Mouse (Mus musculus) retina, adult 2 months (tissue): ENCODE data around the gene Pcbp1.
"Not testable (repeated sequence)": the region's sequence is repeated elsewhere in the genome, so short reads cannot be mapped to it uniquely, and the experiment has no call there.

Experiments used
- DNase-seq: peaks from one replicate; pipeline ENCODE4 v3.0.0-alpha.2; 2012; ENCODE audit warnings: low read depth, low spot score

Pcbp1 gene

DNA sequence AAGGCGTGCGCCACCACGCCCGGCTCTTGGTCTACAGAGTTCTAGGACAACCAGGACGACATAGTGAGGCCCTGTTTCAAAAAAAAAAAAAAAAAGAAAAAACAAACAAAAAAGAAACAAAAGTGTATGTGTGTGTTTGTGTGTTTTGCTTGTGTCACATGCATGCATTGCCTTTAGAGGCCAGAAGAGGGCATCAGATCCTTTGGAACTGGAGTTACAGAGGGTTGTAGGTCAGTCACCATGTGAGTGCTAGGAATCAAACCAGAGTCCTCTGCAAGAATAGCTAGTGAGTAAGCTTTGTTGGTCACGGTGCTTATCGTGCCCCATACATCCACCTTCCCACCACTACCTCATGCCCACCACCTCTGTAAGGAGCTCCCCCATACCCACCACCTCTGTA is 31.4 kb downstream of the Pcbp1 start:
- DNase-seq: no peak

GRCm38 (mm10) chr6:86493469-86494263 is 32.5 kb downstream of the Pcbp1 start:
- no peak for DNase-seq

- DNase-seq: not testable (repeated sequence)
Measured at GRCm38 (mm10) chr6:86490413-86490812, 35.7 kb downstream of the Pcbp1 start.

DNA sequence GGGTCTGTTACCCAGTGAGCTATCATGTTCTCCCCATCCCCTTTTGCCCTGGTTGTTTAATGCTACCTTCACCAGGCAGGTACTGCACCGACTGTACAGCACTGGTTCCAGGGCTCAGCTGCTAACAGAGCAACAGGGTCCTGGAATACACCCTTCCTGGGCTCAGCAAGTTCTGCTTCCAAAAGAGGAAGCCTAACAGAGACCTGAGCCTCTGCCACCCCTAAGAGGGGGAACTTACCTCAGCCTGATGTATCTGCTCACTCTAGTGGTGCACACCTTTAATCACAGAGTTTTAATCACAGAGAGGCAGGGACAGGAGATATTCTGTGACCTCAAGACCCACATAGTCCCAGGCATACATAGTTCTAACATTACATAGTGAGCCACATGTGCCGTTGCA is 36.2 kb downstream of the Pcbp1 start:
- DNase-seq: no peak

GRCm38 (mm10) chr6:86488149-86488485 is 38.0 kb downstream of the Pcbp1 start:
- no peak for DNase-seq

GRCm38 (mm10) chr6:86487358-86488148 is 38.6 kb downstream of the Pcbp1 start:
- DNase-seq: no peak

GRCm38 (mm10) chr6:86485943-86486640 is 40.0 kb downstream of the Pcbp1 start:
- no peak for DNase-seq

- no peak for DNase-seq
Measured at GRCm38 (mm10) chr6:86481871-86482270, 44.2 kb downstream of the Pcbp1 start.

DNA sequence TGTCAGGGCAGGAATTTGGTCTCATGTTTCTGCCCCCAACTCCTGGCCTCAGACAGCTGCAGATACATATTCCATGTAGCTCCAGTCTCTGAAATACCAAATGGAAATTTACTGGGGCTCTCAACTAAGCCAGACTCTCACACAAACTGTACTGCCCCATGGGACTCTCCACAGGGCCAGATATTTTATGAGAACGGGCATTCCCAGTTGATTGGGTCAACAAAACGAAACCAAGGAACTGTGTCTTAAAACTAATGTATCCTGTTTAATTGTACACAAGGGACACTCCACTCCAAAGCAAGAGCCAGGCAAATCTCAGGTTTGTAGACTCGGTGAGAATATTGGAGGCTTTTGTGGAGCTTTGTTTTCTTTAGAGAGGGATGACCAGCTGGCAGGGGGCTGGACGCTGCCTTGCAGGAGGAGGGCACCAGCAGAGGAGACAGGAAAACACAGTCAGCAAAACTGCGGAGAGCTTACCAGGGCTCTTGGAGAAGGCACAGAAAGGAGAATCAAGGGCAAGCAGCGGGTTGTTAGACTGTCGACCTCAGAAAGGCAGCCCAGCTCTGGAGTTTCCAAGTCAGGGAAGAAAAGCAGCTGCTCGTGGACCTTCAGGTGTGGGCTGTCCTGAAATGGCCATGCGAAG is 45.8 kb downstream of the Pcbp1 start:
- no peak for DNase-seq

GRCm38 (mm10) chr6:86479816-86480188 is 46.3 kb downstream of the Pcbp1 start:
- DNase-seq: no peak

DNA sequence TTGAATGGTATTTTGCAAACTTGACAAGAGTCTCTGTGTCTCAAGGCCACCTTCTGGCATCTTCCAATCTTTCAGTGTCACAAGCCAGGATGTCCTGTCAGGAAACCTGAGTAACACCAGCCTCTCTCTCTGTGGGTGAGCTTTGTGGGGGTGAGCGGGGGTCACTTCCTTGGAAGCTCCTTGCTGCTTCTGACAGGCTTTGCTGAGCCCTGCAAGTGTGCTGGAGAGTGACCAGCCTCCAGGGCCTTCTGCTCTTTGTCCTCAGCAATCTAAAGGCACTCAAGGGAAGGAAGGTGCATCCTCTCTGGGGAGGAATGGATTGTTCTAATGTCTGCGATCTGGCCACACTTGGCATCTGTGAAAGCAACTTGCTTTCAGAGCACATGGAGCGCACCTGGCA is 46.8 kb downstream of the Pcbp1 start:
- DNase-seq: no peak

DNA sequence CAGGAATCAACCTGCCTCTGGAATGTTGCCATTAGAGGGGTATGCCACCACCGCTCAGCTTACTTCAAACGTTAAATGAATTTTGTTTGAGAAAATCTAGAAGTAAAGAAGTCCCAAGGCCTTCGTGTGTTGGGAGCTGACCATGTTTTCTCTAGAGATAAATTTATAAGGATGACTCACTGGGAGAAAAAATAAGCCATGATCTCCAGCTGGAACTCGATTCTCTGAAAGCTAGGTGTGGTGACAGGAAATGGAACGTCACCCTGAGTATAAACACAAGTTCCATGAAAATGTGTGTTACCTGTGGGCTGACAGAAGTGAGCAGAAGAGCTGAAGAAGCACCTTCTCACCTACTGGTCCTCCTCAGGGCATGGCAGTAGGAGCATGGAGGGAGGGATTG is 49.2 kb downstream of the Pcbp1 start:
- no peak for DNase-seq

DNA sequence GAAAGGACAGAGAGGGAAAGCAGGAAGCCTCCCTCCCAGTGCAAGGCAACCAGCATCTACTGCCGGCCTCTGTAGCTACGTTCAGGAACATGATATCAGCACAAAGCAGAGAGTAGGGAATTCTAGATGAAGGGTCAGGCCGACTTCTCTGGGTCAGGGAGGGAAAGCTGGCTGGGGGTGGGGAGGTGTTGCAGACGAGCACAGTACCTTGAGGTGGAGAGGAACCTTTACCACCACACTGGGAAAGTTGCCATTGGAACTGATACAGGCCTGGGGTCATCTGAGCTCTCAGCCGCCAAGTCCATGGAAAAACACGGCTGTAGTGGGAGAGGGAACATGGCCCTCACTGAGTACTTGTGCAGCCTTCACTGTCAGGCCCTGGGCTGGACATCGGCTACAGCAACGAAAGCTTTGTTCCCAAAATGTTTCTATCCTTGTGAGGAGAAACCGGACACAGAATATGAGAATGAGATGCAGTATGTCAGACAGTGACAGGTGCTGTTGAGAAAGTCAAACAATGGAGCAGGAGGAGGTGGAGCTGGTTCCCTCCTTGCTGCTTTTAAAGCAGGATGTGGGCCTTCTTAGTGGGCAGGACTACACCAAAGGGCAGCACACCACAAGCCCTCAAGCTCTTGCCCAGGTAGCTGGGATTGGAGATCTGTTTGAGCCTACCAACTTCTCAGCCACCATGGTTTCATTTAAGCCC is 50.5 kb downstream of the Pcbp1 start:
- no peak for DNase-seq

GRCm38 (mm10) chr6:86474646-86475181 is 51.4 kb downstream of the Pcbp1 start:
- DNase-seq: no peak
